Mouse (Mus musculus) E14TG2a.4 (cell line): Measurements from ENCODE around the gene Mbd5.

ENCODE experiments used
- H3K27me3 ChIP-seq: 2 replicates; pipeline ENCODE4 v1.6.1; 2014; ENCODE audit warnings: low read length, control low read depth; ENCODE audit not compliant: insufficient read depth
- H3K36me3 ChIP-seq: 2 replicates; pipeline ENCODE4 v1.6.1; 2014; ENCODE audit warnings: low read length, control low read depth; ENCODE audit not compliant: insufficient read depth
- H3K4me1 ChIP-seq: replicated peaks from 2 replicates; pipeline ENCODE4 v1.6.1; 2014; ENCODE audit warnings: low read depth, low read length, control low read depth
- H3K4me3 ChIP-seq: replicated peaks from 2 replicates; pipeline ENCODE4 v1.5.1; 2014; ENCODE audit warnings: mild to moderate bottlenecking, low read length
- H3K9me3 ChIP-seq: 2 replicates; pipeline ENCODE4 v1.6.1; 2014; ENCODE audit warnings: low read length, control low read depth
- CTCF ChIP-seq: conservative IDR thresholded peaks from 2 replicates; pipeline ENCODE4 v1.5.1; 2014; ENCODE audit warnings: low read length
- NANOG ChIP-seq: IDR thresholded peaks from 2 replicates; pipeline ENCODE4 v1.6.1; 2014; ENCODE audit warnings: borderline replicate concordance, low read length, mixed read lengths
- POU5F1 ChIP-seq: IDR thresholded peaks from 2 replicates; pipeline ENCODE4 v1.6.1; 2014; ENCODE audit warnings: low read length, borderline replicate concordance

Gene Mbd5

DNA sequence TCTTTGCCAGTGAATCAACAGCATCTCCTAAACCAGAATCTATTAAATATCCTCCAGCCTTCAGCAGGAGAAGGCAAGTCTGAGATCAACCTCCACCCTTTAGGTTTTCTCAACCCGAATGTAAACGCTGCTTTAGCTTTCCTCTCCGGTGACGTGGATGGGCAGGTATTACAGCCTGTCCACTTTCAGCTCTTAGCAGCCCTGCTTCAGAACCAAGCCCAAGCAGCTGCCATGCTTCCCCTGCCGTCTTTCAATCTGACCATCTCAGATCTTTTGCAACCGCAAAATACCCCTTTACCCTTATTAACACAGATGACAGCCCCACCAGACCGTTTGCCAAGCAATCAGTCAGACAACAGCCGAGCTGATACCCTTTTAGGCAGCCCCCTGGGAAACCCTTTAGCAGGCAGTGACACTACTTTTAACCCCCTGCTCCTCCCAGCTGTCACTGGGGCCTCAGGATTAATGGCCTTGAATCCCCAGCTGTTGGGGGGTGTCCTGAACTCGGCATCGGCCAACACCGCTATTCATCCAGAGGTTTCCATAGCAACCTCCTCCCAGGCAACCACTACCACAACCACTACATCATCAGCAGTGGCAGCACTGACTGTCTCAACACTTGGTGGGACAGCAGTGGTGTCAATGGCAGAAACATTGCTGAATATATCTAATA, 323.1 kb downstream of the Mbd5 start:
- Histone ChIP-seq H3K27me3 (peaks cover 12% of the 10 kb centered on the region), H3K9me3 (no peaks in the 10 kb centered on the region)
- TF ChIP-seq NANOG (no peak), POU5F1 (no peak), CTCF (no peak)

DNA sequence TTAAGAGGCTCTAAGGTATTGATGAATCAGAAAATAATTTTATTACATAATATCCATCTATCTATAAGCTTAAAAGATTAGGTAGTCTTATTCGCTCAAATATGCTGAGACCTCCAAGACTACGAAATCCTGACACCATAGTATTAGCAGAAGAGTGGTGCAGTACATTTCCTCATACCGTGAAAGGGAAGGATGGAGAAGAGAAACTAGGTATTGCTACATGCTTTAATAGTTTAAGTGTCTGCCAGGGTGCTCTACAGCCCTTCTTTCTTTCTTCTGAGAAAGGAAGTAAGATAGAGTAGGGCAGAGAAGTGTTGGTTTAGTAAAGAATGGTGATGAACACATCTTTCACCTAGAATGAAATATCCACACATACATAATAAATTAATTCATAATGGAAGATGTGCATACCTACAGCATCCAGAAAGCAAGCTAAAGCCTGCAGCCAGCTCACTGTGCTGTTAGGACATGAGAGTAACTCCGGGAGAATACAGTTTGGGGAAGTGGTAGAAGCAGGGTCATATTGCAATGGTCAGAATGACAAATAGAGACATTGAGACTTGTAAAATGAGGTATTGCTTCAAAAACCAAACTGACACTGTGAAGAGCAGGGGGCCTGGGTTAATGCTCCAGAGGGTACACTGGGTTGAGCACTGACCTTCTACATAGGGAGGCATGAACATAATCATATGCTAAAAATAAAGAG, 326.9 kb downstream of the Mbd5 start:
- H3K27me3 ChIP-seq: peaks cover 12% of the 10 kb centered on the region
- H3K36me3 ChIP-seq: no peaks in the 10 kb centered on the region
- H3K4me1 ChIP-seq: peaks cover 3% of the 10 kb centered on the region
- H3K9me3 ChIP-seq: no peaks in the 10 kb centered on the region
- H3K4me3 ChIP-seq: no peak overlapping the region
- TF ChIP-seq CTCF (no peak), NANOG (no peak), POU5F1 (no peak)

More for the DNA sequence above, 323.1 kb downstream of the Mbd5 start:
- Histone ChIP-seq H3K36me3 (no peaks in the 10 kb centered on the region), H3K4me1 (peaks cover 3% of the 10 kb centered on the region; the same call in 1 of the 2 replicates), H3K4me3 (no peak overlapping the region)

- H3K36me3 ChIP-seq: no peaks in the 10 kb centered on the region
Observed at GRCm38 (mm10) chr2:49280496-49280895, 331.2 kb downstream of the Mbd5 start.

DNA sequence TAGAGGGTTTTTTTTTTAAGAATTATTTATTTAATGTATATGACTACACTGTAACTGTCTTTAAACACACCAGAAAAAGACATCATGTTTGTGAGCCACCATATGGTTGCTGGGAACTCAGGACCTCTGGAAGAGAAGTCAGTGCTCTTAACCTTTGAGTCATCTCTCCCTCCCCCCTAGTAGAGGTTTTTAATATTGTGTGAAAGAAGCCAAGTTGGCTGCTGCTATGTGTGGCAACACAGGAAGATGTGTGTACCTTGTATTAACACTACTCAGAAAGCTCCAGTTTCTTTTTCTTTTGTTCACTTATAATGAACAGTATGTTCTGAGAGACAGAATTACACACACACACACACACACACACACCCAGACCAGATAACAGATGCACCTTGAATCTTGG, 334.3 kb downstream of the Mbd5 start:
- TF ChIP-seq POU5F1 (no peak), NANOG (no peak), CTCF (no peak)
- H3K36me3 ChIP-seq: no peaks in the 10 kb centered on the region
- no peaks in the 10 kb centered on the region for H3K27me3 ChIP-seq
- no peaks in the 10 kb centered on the region for H3K9me3 ChIP-seq
- peaks cover 9% of the 10 kb centered on the region for H3K4me1 ChIP-seq
- H3K4me3 ChIP-seq: no peak overlapping the region

More at GRCm38 (mm10) chr2:49280496-49280895, 331.2 kb downstream of the Mbd5 start:
- TF ChIP-seq CTCF (no peak), NANOG (no peak), POU5F1 (no peak)
- no peaks in the 10 kb centered on the region for H3K27me3 ChIP-seq
- no peak overlapping the region for H3K4me3 ChIP-seq
- H3K9me3 ChIP-seq: no peaks in the 10 kb centered on the region
- peaks cover 4% of the 10 kb centered on the region for H3K4me1 ChIP-seq

DNA sequence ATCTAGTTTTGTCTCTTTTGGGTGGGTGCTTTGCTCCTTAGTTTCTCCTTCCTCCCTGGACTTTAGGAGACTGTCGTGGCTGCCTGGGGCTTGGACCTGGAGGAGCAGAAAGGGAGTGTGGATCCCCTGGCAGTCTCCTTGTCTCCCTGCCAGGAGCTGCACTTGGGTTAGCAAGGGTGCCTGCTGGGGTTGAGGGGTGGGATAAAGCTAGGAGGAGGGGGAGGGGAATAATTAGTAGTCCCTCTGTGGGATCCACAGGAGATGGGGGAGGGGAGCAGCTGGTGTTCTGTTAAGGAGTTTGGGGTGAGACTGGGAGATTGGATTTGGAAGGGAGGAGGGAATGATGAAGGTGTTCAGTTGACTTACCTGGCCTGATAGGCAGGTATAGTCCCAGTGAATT, 337.7 kb downstream of the Mbd5 start:
- Histone ChIP-seq H3K36me3 (no peaks in the 10 kb centered on the region), H3K4me1 (0 out of 2 replicates have a peak, but pooled peaks cover 5% of the 10 kb centered on the region), H3K9me3 (0 out of 2 replicates have a peak, but pooled peaks cover 5% of the 10 kb centered on the region), H3K4me3 (no peak overlapping the region), H3K27me3 (no peaks in the 10 kb centered on the region)
- TF ChIP-seq CTCF (no peak), NANOG (no peak), POU5F1 (no peak)

- H3K27me3 ChIP-seq: no peaks in the 10 kb centered on the region
- no peak overlapping the region for H3K4me3 ChIP-seq
- 0 out of 2 replicates have a peak, but pooled peaks cover 5% of the 10 kb centered on the region for H3K4me1 ChIP-seq
- H3K36me3 ChIP-seq: no peaks in the 10 kb centered on the region
- TF ChIP-seq POU5F1 (no peak), CTCF (no peak), NANOG (no peak)
- 0 out of 2 replicates have a peak, but pooled peaks cover 5% of the 10 kb centered on the region for H3K9me3 ChIP-seq
Observed at GRCm38 (mm10) chr2:49291709-49292108, 342.4 kb downstream of the Mbd5 start.

GRCm38 (mm10) chr2:49312629-49313447, 363.5 kb downstream of the Mbd5 start:
- TF ChIP-seq POU5F1 (no peak), CTCF (peak; percentile 76), NANOG (no peak)
- Histone ChIP-seq H3K4me3 (no peak overlapping the region), H3K4me1 (no peaks in the 10 kb centered on the region), H3K36me3 (no peaks in the 10 kb centered on the region), H3K27me3 (no peaks in the 10 kb centered on the region), H3K9me3 (no peaks in the 10 kb centered on the region)

DNA sequence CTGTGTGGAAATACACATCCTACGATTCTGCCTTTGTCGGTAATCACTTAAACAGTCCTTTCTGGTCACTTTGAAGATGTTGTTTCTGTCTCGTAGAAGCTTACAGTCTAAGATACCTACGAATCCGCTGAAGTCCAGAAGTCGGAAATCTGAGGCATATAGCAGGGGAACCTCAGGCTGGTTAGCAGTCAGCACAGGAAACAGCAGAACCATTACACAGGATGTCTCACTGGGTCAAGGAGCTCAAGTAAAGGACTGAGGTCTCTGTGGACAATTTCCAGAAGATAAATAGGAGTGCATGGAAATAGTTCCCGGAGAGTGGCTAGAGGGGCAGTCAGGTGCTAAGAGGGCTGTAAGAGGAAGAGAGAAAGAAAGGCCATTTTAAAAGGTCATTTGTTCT, 384.3 kb downstream of the Mbd5 start:
- TF ChIP-seq POU5F1 (no peak), CTCF (no peak), NANOG (no peak)
- Histone ChIP-seq H3K4me1 (no peaks in the 10 kb centered on the region; the same call in 1 of the 2 replicates), H3K9me3 (peaks cover 3% of the 10 kb centered on the region; the same call in 1 of the 2 replicates), H3K27me3 (peaks cover 7% of the 10 kb centered on the region; the same call in 1 of the 2 replicates), H3K36me3 (no peaks in the 10 kb centered on the region), H3K4me3 (no peak overlapping the region)
